ENCODE assay signal across 8 mouse cellular contexts in the genomic region with DNA sequence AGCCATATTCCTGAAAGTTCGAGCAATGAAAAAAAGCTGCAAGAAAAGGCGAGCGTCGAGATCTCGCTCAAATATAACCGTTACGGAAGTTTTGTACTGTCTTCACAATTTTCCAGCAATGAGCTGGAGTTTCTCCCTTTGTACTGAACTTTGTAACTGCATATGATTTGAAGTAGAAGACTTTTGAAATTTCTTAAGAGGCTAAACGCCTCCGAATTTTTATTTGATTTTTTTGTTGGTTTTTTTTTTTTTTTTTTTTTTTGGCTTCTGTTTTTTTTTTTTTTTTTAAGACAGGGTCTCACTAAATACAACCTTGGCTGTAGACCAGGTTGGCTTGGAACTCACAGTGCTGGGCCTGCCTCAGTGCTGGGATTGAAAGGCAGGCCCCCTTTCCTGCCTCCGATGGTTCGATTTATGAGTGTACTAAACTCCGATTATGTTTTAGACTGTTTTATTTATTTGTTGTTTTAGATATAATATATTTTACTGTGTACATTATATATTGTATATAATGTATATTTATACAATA. TPM values are rescaled to one million over a fixed set of nuclear protein-coding genes. Genes with fewer than 3 reads are reported as not detected.
DNase-seq lines count a peak whose midpoint lies in the region; ATAC-seq and TF ChIP-seq lines count a peak whose summit lies in the region.

No protein-coding gene starts in this region.

- no peak for ATAC-seq in liver, embryonic 11.5 days (replicated peaks; ENCODE audit: low FRiP score)
- ATAC-seq in stomach, postnatal 0 days (ENCODE audit: low FRiP score, low TSS enrichment), result no peak

- no peaks in the 10 kb centered on the region for H3K27me3 ChIP-seq in testis, adult 2 months (ENCODE audit: control insufficient read depth, insufficient read depth, low read length)
- H3K27me3 ChIP-seq in liver, embryonic 11.5 days (replicated peaks; ENCODE audit: control insufficient read depth, insufficient read depth, low read length), result no peaks in the 10 kb centered on the region
- H3K27me3 ChIP-seq in stomach, postnatal 0 days (ENCODE audit: control insufficient read depth, insufficient read depth, low read length), result no peaks in the 10 kb centered on the region

- no peak for DNase-seq in gastrocnemius, adult 2 months
- no peak for DNase-seq in gastrocnemius, postnatal 14 days
- DNase-seq in testis, postnatal 10 days (ENCODE audit: low spot score), result no peak
- no peak for DNase-seq in liver, embryonic 11.5 days (ENCODE audit: low spot score)
- DNase-seq in stomach, postnatal 0 days (ENCODE audit: low spot score), result no peak
- DNase-seq in cerebellum, postnatal 14 days, result no peak
- no peak for DNase-seq in thymus, postnatal 14 days

- no peaks in the 10 kb centered on the region for H3K9me3 ChIP-seq in liver, embryonic 11.5 days (ENCODE audit: control insufficient read depth, low read length)
- no peaks in the 10 kb centered on the region for H3K9me3 ChIP-seq in stomach, postnatal 0 days (ENCODE audit: control insufficient read depth, low read length)

- TF ChIP-seq CTCF in gastrocnemius, adult 2 months (IDR thresholded peaks at IDR 0.05), result no peak
- TF ChIP-seq CTCF in testis, adult 2 months (IDR thresholded peaks at IDR 0.05; ENCODE audit: control insufficient read depth, insufficient read depth, insufficient replicate concordance, low read depth, low read length), result no peak
- TF ChIP-seq CTCF in stomach, postnatal 0 days (IDR thresholded peaks at IDR 0.05; ENCODE audit: low read depth), result no peak

- whole genome bisulfite sequencing in liver, embryonic 11.5 days, result 32% methylated on average over 12 of the region's 12 CpGs
- WGBS in stomach, postnatal 0 days, result 20% methylated on average over 12 of the region's 12 CpGs

- no peak for TF ChIP-seq EP300 in stomach, postnatal 0 days (optimal IDR thresholded peaks at IDR 0.05)

- H3K36me3 ChIP-seq in testis, adult 2 months (ENCODE audit: control insufficient read depth, insufficient read depth, low read length), result no peaks in the 10 kb centered on the region
- peaks cover 12% of the 10 kb centered on the region for H3K36me3 ChIP-seq in liver, embryonic 11.5 days (ENCODE audit: control insufficient read depth, insufficient read depth, low read length)
- peaks cover 5% of the 10 kb centered on the region for H3K36me3 ChIP-seq in stomach, postnatal 0 days (ENCODE audit: control insufficient read depth, insufficient read depth, low read length)

- H3K27ac ChIP-seq in gastrocnemius, adult 2 months, result peak overlapping the region; percentile 95
- H3K27ac ChIP-seq in testis, adult 2 months (ENCODE audit: control insufficient read depth, insufficient read depth, low read depth, low read length), result no peak overlapping the region
- peak overlapping the region; percentile 62 for H3K27ac ChIP-seq in liver, embryonic 11.5 days (ENCODE audit: low read depth, low read length)
- H3K27ac ChIP-seq in stomach, postnatal 0 days (replicated peaks), result peak overlapping the region; percentile 86

- peak overlapping the region; percentile 97 for H3K4me3 ChIP-seq in gastrocnemius, adult 2 months
- peak overlapping the region; percentile 84 for H3K4me3 ChIP-seq in testis, adult 2 months (ENCODE audit: control insufficient read depth, low read depth, low read length)
- peak overlapping the region; percentile 99 for H3K4me3 ChIP-seq in liver, embryonic 11.5 days (ENCODE audit: low read depth, low read length)
- H3K4me3 ChIP-seq in stomach, postnatal 0 days (ENCODE audit: low read depth, low read length), result peak overlapping the region; percentile 99

- no peaks in the 10 kb centered on the region for H3K4me1 ChIP-seq in testis, adult 2 months (ENCODE audit: control insufficient read depth, insufficient read depth, low read length)
- H3K4me1 ChIP-seq in liver, embryonic 11.5 days (replicated peaks; ENCODE audit: control insufficient read depth, insufficient read depth, low read length), result peaks cover 10% of the 10 kb centered on the region
- H3K4me1 ChIP-seq in stomach, postnatal 0 days (replicated peaks; ENCODE audit: control insufficient read depth, insufficient read depth), result no peaks in the 10 kb centered on the region

- intact Hi-C loops in gastrocnemius, adult 2 months (cut with DNase I), result no loop called here
- intact Hi-C loops in gastrocnemius, postnatal 14 days (cut with DNase I; ENCODE audit: low total_unique reads), result no loop called here

- H3K4me2 ChIP-seq in liver, embryonic 11.5 days, result peak overlapping the region; percentile 94
- peak overlapping the region; percentile 80 for H3K4me2 ChIP-seq in stomach, postnatal 0 days (replicated peaks; ENCODE audit: low read depth)

- TF ChIP-seq POLR2A in testis, adult 2 months (IDR thresholded peaks at IDR 0.05; ENCODE audit: control insufficient read depth, low read depth, low read length), result no peak

- H3K9ac ChIP-seq in liver, embryonic 11.5 days (ENCODE audit: low read depth, low read length), result peak overlapping the region; percentile 90
- peak overlapping the region; percentile 95 for H3K9ac ChIP-seq in stomach, postnatal 0 days (ENCODE audit: low read length)

RNA-seq across cellular contexts. Expression of a gene that starts 0.4 kb away (rescaled TPM):
- 10 to 100 TPM; 75.8 to 94.9 TPM for total RNA-seq in gastrocnemius, adult 2 months (2021)
- 10 to 100 TPM; 55.1 to 61.7 TPM for total RNA-seq in gastrocnemius, postnatal 14 days (2021)
- polyA plus RNA-seq in testis, adult 2 months (2012; rRNA removed), result 75.8 and 79.3 TPM in 2 replicates
- polyA plus RNA-seq in liver, embryonic 11.5 days (2014; fragmentation: Nextera tagmentation; extraction: Ambion mirVana), result 44.5 and 47.2 TPM in 2 replicates
- 15.7 and 17.9 TPM in 2 replicates for polyA plus RNA-seq in stomach, postnatal 0 days (2015; fragmentation: Nextera tagmentation; extraction: Ambion mirVana)

RNA-seq across cellular contexts. Expression of a gene that starts 4.5 kb away (rescaled TPM):
- 1 to 10 TPM in 1 of 2 experiments, not detected in 1; 1.1 TPM for total RNA-seq in gastrocnemius, adult 2 months (2021)
- not detected for total RNA-seq in gastrocnemius, postnatal 14 days (2021)
- 0.47 and 0.51 TPM in 2 replicates for polyA plus RNA-seq in testis, adult 2 months (2012; rRNA removed)
- polyA plus RNA-seq in liver, embryonic 11.5 days (2014; fragmentation: Nextera tagmentation; extraction: Ambion mirVana), result 0.10 TPM in 1 of 2 replicates, not detected in the other
- not detected in 2 replicates for polyA plus RNA-seq in stomach, postnatal 0 days (2015; fragmentation: Nextera tagmentation; extraction: Ambion mirVana)

RNA-seq across cellular contexts. Expression of a gene that starts 15.4 kb away (rescaled TPM):
- 1 to 10 TPM in 1 of 2 experiments, under 1 TPM in 1; 0.41 to 1.2 TPM for total RNA-seq in gastrocnemius, adult 2 months (2021)
- under 1 TPM; 0.16 to 0.35 TPM for total RNA-seq in gastrocnemius, postnatal 14 days (2021)
- 1.5 and 1.9 TPM in 2 replicates for polyA plus RNA-seq in testis, adult 2 months (2012; rRNA removed)
- polyA plus RNA-seq in liver, embryonic 11.5 days (2014; fragmentation: Nextera tagmentation; extraction: Ambion mirVana), result 0.18 and 0.51 TPM in 2 replicates
- polyA plus RNA-seq in stomach, postnatal 0 days (2015; fragmentation: Nextera tagmentation; extraction: Ambion mirVana), result 0.15 TPM in 1 of 2 replicates, not detected in the other

RNA-seq across cellular contexts. Expression of a gene that starts 19.9 kb away (rescaled TPM):
- 10 to 100 TPM; 19.1 to 31.8 TPM for total RNA-seq in gastrocnemius, adult 2 months (2021)
- total RNA-seq in gastrocnemius, postnatal 14 days (2021), result 10 to 100 TPM; 26.5 to 29.0 TPM
- polyA plus RNA-seq in testis, adult 2 months (2012; rRNA removed), result 6.3 and 7.1 TPM in 2 replicates
- polyA plus RNA-seq in liver, embryonic 11.5 days (2014; fragmentation: Nextera tagmentation; extraction: Ambion mirVana), result 12.7 and 16.8 TPM in 2 replicates
- 18.2 and 19.8 TPM in 2 replicates for polyA plus RNA-seq in stomach, postnatal 0 days (2015; fragmentation: Nextera tagmentation; extraction: Ambion mirVana)

RNA-seq across cellular contexts. Expression of a gene that starts 20.0 kb away (rescaled TPM):
- total RNA-seq in gastrocnemius, adult 2 months (2021), result 1 to 10 TPM; 5.2 to 7.2 TPM
- 1 to 10 TPM; 4.3 to 5.3 TPM for total RNA-seq in gastrocnemius, postnatal 14 days (2021)
- 5.6 and 6.9 TPM in 2 replicates for polyA plus RNA-seq in testis, adult 2 months (2012; rRNA removed)
- polyA plus RNA-seq in liver, embryonic 11.5 days (2014; fragmentation: Nextera tagmentation; extraction: Ambion mirVana), result 51.5 and 52.0 TPM in 2 replicates
- 13.3 and 18.2 TPM in 2 replicates for polyA plus RNA-seq in stomach, postnatal 0 days (2015; fragmentation: Nextera tagmentation; extraction: Ambion mirVana)
